Mouse (Mus musculus) midbrain, embryonic 15.5 days (tissue): ENCODE results near the gene Tent4b. TPM values are rescaled to one million over a fixed set of nuclear protein-coding genes. Genes with fewer than 3 reads are reported as not detected.

Source experiments
- ATAC-seq: fragments of 200-750 bp; cut with Nextera tagmentation; replicated peaks from 2 replicates; pipeline ENCODE4 v1.8.0; 2017; ENCODE audit warnings: moderate TSS enrichment
- H3K27ac ChIP-seq: fragments of 300-500 bp; sonication (generic); 2 replicates; pipeline ENCODE4 v1.5.1; 2015; ENCODE audit warnings: mild to moderate bottlenecking, inconsistent platforms
- H3K27me3 ChIP-seq: fragments of 300-500 bp; sonication (generic); replicated peaks from 2 replicates; pipeline ENCODE4 v1.6.1; 2015; ENCODE audit warnings: inconsistent platforms
- H3K36me3 ChIP-seq: fragments of 300-500 bp; sonication (generic); replicated peaks from 2 replicates; pipeline ENCODE4 v1.6.1; 2015; ENCODE audit warnings: inconsistent platforms
- H3K4me1 ChIP-seq: fragments of 300-500 bp; sonication (generic); 2 replicates; pipeline ENCODE4 v1.6.1; 2015; ENCODE audit warnings: inconsistent platforms
- H3K4me2 ChIP-seq: fragments of 300-500 bp; sonication (generic); 2 replicates; pipeline ENCODE4 v1.6.1; 2015; ENCODE audit warnings: inconsistent platforms, mild to moderate bottlenecking, moderate library complexity
- H3K4me3 ChIP-seq: fragments of 300-500 bp; sonication (generic); 2 replicates; pipeline ENCODE4 v1.5.1; 2015; ENCODE audit warnings: mild to moderate bottlenecking, inconsistent platforms
- H3K9ac ChIP-seq: fragments of 300-500 bp; sonication (generic); 2 replicates; pipeline ENCODE4 v1.6.1; 2015; ENCODE audit warnings: mild to moderate bottlenecking, inconsistent platforms
- H3K9me3 ChIP-seq: fragments of 300-500 bp; sonication (generic); 2 replicates; pipeline ENCODE4 v1.6.1; 2016; ENCODE audit warnings: inconsistent platforms
- WGBS: fragments of 180-500 bp; shearing (Covaris S2); methylation state at CpG from one replicate; pipeline ENCODE4 v1.1.7; 2015; ENCODE audit warnings: mixed read lengths; 5-methylcytosine and 5-hydroxymethylcytosine counted together
- polyA plus RNA-seq: library from polyadenylated mRNA; unstranded; fragments of >200 nt; fragmentation: Nextera tagmentation; extraction: Ambion mirVana; gene quantifications from 2 replicates; pipeline ENCODE4 v1.2.1, GENCODE M21; 2015

The Tent4b gene
- polyA plus RNA-seq, 1 experiment from 2014 or later = 11.2 TPM

DNA sequence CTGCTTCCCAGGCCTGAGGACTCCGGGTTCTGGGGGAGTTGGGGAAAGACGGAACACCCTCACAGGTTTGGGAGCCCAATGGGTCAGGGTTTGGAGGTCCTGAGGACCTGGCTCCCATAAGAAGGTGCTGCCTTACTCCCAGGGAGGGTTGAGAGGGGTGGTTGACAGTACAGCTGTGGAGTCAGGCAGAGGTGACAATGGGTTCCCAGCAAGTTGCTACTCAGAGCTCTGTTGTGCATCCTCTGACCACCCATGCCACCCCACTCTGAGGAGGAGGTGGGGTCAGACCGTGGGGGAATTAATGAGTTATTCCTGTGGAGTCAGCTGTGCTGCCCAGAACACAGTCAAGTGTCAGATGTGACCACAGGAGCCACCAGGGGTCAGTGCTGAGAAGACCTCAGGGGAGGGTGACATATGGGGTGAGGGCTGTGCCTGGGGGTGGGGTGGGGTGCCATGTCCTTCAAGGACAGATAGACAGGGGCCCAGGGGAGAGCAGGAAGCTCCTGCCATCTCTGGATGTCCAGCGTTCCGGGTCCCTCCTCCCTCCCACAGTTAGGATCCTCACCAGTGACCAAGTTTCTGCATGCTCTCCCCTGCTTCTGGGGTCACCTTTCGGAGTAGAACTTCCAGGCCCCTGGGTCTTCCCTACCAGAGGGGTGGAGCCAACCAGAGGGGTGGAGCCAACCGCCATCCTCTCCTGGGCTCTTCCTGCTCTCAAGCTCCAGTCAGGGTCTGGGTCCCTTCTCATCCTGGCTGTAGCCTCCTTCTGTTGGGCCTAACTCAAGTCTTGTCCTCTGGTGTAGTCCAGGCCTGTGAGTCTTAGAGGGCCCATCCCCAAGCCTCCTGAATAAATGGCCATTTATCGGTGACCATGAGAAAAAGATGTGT, 86.7 kb downstream of the Tent4b start:
- Histone ChIP-seq H3K27ac (no peak overlapping the region), H3K4me3 (no peak overlapping the region), H3K4me2 (no peak overlapping the region), H3K9me3 (no peaks in the 10 kb centered on the region), H3K9ac (no peak overlapping the region), H3K27me3 (no peaks in the 10 kb centered on the region), H3K36me3 (no peaks in the 10 kb centered on the region), H3K4me1 (no peaks in the 10 kb centered on the region)
- ATAC-seq = no peak
- WGBS = 84% methylated on average over 8 of the region's 8 CpGs

DNA sequence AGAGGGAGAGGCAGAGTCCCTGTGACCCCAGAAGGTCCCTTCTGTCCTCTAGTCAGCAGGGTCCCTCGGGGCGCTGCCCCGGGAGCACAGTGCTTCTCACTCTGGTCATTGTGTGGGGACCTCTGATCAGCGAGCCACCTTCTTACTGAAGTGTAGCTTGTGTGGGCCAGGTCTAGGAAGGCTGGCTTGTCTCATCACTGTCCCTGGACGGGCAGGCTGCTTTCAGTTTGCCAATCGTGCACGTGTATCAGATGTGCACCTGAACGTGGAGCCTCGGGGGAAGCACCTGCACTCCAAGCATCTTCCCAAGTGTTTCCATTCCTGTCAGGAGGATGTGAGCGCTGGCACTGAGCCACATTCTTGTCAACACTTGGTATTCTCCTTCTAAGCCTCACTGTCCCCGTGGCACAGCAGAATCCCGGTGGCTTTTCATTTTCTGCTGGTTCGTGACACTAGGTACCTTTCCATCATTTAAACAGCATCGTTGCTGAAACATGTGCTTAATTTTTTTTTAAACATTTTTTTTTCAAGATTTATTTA, 87.5 kb downstream of the Tent4b start:
- H3K9ac ChIP-seq = no peak overlapping the region
- 87% methylated on average over 14 of the region's 14 CpGs for WGBS
- no peak overlapping the region for H3K27ac ChIP-seq
- no peaks in the 10 kb centered on the region for H3K36me3 ChIP-seq
- no peaks in the 10 kb centered on the region for H3K4me1 ChIP-seq
- H3K4me2 ChIP-seq = no peak overlapping the region
- ATAC-seq = no peak
- no peak overlapping the region for H3K4me3 ChIP-seq
- H3K9me3 ChIP-seq = no peaks in the 10 kb centered on the region
- no peaks in the 10 kb centered on the region for H3K27me3 ChIP-seq

DNA sequence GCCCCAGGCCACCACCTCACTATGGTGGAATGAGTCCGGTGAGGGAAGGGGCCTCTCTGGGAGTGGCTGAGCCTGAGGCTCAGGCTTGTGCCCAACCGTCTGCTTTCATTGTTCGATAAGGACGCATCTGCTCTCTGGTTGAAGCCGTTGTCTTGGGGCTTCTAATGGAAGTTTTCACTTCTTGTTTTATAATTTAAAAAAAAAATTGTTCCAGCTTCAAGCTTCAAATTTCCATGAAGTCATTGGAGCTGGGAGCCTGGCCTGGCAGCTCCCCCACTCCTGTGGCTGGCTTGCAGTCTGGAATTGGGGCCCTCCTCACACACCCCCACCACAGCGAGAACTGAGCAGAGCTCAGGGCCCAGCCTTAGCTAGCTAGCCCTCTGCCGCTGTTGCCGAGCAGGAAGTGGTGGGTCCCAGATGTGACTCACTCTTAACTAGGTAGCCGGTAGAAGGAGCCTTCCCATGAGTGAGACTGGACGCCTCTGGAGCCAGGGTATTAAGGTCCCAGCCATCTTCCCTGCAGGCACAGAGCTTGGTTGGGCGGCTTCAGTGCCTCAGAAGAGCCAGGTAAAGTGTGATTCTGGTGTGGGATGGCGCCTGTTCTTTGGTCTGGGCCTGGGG, 89.7 kb downstream of the Tent4b start:
- Histone ChIP-seq H3K9ac (no peak overlapping the region), H3K27ac (no peak overlapping the region), H3K9me3 (no peaks in the 10 kb centered on the region), H3K4me2 (no peak overlapping the region), H3K4me1 (no peaks in the 10 kb centered on the region), H3K27me3 (no peaks in the 10 kb centered on the region), H3K4me3 (no peak overlapping the region), H3K36me3 (no peaks in the 10 kb centered on the region)
- 67% methylated on average over 12 of the region's 12 CpGs for WGBS
- ATAC-seq = no peak

DNA sequence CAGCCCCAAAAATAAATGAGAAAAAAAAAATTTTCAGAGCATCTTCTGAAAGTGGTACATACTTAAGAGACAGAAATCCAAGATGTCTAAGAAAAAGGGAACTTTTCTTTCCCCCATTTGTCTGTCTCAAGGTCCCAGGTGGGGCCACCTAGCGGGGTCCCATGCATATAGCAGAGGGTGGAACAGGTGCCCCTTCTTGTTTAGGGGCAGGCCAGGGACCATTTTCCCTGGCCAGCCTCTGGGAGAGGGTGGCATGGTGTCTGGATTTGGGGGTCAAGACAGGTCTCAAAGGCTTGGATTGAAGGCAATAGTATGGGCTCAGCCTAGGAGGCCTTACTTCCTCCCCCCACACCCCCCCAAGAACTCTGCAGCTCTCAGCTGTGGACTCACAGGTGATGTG, 90.9 kb downstream of the Tent4b start:
- no peak overlapping the region for H3K4me2 ChIP-seq
- no peak overlapping the region for H3K4me3 ChIP-seq
- H3K9ac ChIP-seq = no peak overlapping the region
- no peak for ATAC-seq
- H3K36me3 ChIP-seq = no peaks in the 10 kb centered on the region
- no peaks in the 10 kb centered on the region for H3K9me3 ChIP-seq
- H3K27ac ChIP-seq = no peak overlapping the region
- H3K4me1 ChIP-seq = no peaks in the 10 kb centered on the region
- no peaks in the 10 kb centered on the region for H3K27me3 ChIP-seq
- WGBS = 70% methylated on average over 1 of the region's 1 CpGs

DNA sequence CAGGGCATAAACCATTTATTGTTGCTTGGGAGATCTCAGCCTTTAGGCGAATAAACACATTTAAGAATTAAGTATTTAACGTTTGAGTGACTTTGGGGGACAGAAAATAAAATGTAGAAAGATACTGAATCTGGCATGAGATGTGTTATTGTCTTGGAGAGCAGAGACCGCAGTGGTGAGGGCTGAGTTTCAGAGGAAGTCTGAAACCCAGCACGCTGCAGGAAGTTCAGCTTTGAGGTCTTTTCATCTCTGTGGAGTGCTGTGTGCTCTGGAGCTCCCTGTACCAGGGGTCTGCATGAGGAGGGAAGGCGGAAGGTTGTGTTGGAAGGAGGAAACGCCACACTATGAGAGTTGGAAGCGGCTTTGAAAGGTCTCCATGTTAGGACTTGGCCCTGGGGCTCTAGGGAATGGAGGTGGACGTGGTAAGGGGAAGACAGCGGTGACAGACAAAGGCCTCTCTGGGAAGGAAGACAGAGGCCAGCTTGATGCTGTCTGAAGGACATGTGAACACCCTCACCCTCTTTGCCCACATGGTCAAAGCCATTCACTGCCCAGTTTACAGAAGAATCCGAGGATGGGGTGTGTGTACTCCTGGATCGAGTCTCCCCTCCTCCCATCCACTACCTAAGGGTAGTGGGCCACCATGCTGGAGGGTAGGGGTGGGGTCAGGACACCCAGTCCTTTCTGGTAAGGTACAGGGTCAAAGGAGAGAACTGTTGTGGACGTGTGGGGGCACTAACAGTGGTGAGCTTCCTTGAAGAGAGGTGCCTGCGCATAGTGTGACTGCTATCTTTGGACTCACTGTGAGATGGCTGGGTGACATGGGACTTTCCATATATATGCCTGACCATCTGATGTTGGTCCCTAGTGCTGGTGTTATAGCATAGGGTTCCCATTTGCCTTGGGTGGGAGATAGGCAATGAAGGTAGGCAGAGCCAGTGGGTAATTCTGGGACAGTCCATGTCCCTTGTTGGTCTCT, 91.6 kb downstream of the Tent4b start:
- Histone ChIP-seq H3K36me3 (no peaks in the 10 kb centered on the region), H3K4me3 (no peak overlapping the region), H3K4me2 (no peak overlapping the region), H3K27ac (no peak overlapping the region), H3K9me3 (no peaks in the 10 kb centered on the region), H3K27me3 (no peaks in the 10 kb centered on the region), H3K4me1 (no peaks in the 10 kb centered on the region), H3K9ac (no peak overlapping the region)
- 86% methylated on average over 13 of the region's 13 CpGs for WGBS
- no peak for ATAC-seq

DNA sequence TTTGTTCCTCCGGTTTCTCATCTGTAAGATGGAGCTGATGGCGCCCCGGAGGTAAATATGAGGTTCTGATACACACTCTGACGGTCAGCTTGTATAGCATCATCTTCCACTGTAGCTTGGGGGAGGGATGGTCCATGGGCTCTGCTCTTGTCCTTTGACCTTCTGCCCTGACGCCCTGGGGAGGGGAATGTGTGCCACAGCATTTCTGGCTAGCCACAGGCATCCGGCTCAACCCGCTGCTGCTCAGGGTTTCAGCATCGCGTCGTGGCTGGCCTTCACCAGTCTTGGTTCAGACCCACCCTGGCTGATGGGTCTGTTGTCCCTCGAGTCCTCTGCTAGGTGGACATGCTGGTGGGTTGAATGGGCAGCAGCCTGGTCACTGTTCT, 92.3 kb downstream of the Tent4b start:
- Histone ChIP-seq H3K27ac (no peak overlapping the region), H3K36me3 (no peaks in the 10 kb centered on the region), H3K9ac (no peak overlapping the region), H3K4me3 (no peak overlapping the region), H3K4me2 (no peak overlapping the region), H3K9me3 (no peaks in the 10 kb centered on the region), H3K27me3 (no peaks in the 10 kb centered on the region), H3K4me1 (no peaks in the 10 kb centered on the region)
- no peak for ATAC-seq
- 92% methylated on average over 11 of the region's 11 CpGs for WGBS

DNA sequence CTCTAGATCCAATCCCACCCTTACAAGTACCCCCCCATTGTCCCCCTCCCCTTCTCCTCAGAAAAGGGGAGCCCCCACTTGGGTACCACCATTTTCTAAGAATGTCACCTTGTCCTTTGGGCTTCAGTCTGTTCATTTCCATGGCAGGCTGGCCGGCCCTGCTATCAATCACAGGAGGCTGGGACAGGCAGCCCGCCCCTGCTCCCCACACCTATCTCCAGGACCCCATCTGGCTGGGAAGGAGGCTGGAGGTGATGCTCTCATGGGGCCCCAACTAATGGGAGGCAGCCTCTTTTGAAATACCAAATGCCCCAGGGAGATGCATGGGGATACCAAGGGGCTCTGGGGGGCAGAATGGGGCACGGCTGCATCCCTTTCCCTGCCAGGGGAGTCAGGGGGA, 93.9 kb downstream of the Tent4b start:
- Histone ChIP-seq H3K9me3 (no peaks in the 10 kb centered on the region), H3K27ac (no peak overlapping the region), H3K4me2 (no peak overlapping the region), H3K4me3 (no peak overlapping the region), H3K36me3 (no peaks in the 10 kb centered on the region), H3K27me3 (no peaks in the 10 kb centered on the region), H3K4me1 (no peaks in the 10 kb centered on the region), H3K9ac (no peak overlapping the region)
- WGBS = 90% methylated on average over 3 of the region's 3 CpGs
- no peak for ATAC-seq

DNA sequence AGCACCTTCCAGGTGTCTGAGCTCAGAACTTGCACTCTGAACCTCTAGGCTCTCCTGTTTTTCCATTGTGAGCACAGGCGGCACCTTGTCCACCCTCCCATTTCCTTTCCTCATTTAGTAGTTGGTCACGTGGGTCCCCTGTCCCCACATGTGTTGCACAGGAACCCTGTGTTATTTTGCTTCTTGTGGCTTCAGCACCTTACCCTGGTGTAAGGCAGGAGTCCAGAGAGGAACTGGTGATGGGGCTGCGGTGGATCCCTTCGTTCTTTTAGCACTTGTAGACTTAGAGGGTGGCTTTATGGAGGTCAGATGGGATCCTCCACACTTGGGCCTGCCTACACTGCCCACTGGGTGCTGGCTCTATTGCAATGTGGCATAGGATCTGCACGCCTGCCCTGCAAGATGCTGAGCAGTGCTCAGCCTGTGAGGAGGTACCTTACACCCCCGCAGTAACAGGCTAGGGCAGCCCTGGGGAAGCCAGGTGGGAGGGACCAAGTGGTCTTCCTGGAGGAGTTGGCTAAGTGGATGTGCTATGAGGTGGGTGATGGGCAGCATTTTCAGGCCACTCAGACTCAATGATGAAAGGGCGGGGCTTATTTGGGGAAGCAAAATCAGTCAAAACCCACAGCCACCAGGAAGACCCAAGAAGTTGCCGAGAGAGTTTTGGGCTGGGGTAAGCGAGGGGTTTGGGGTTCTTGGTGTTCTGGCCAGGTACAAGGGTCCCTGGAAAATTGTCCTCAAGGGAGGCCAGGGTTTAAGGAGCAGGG, 94.8 kb downstream of the Tent4b start:
- no peaks in the 10 kb centered on the region for H3K36me3 ChIP-seq
- no peak for ATAC-seq
- H3K9me3 ChIP-seq = no peaks in the 10 kb centered on the region
- H3K4me1 ChIP-seq = no peaks in the 10 kb centered on the region
- H3K4me2 ChIP-seq = no peak overlapping the region
- no peak overlapping the region for H3K9ac ChIP-seq
- 86% methylated on average over 9 of the region's 9 CpGs for WGBS
- no peaks in the 10 kb centered on the region for H3K27me3 ChIP-seq
- H3K4me3 ChIP-seq = no peak overlapping the region
- no peak overlapping the region for H3K27ac ChIP-seq

DNA sequence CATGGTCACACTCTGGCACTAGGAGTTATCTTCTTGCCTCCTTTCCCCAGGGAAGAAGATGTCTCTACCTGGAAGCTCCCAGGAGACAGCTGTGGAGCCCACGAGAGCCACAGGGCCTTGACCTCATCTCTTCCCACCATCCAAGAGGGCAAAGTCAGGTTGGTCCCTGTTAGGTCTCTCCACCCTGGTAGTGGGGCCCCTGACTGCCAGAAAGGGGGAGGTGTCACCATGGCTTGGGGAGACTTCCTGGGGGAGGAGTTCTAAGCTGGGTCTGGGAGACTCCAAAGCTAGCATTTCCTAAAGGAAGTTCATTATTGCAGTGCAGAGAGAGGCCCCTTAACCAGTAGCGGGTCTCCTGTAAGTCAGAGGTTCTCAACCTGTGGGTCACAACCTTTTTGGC, 96.0 kb downstream of the Tent4b start:
- no peaks in the 10 kb centered on the region for H3K27me3 ChIP-seq
- no peak overlapping the region for H3K4me3 ChIP-seq
- no peak for ATAC-seq
- WGBS = 91% methylated on average over 2 of the region's 2 CpGs
- no peaks in the 10 kb centered on the region for H3K4me1 ChIP-seq
- H3K4me2 ChIP-seq = no peak overlapping the region
- H3K36me3 ChIP-seq = no peaks in the 10 kb centered on the region
- H3K27ac ChIP-seq = no peak overlapping the region
- H3K9me3 ChIP-seq = no peaks in the 10 kb centered on the region
- H3K9ac ChIP-seq = no peak overlapping the region

DNA sequence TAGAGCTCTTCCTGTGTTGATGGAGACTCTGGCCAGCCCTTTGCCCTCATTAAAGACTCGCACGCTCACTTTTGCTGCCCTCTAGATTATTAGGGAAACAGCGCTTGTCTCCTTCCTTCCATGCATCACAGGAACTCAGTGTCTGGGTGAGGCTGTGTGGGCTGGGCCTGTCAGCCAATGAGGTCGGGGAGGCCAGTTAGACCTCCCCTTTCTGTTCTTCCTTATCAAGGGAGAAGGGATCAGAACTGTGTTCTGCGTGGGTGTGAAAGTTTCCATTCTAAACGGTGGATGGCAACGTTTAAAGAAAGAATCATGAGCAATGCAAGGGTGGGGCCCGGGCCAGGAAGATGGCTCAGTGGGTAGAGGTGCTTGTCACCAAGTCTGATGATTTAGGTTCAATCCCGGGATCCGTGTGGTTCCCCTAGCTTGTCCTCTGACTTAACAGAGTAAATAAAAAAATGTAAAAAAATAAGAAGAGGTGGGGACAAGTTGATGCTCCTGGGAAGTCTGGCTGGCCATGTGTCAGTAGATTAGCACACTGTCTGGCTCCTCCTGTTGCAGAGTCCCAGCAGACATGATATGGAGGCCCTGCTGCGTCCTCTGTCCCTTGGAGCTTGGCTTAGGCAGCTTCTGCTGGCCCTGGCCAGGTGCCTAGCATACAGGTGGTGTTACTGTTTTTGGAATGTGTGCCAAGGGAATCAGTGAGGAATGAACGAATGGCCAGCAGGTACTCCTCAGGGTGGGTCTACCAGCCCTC, 99.1 kb downstream of the Tent4b start:
- H3K27ac ChIP-seq = no peak overlapping the region
- H3K9me3 ChIP-seq = no peaks in the 10 kb centered on the region
- WGBS = 68% methylated on average over 12 of the region's 12 CpGs
- H3K27me3 ChIP-seq = no peaks in the 10 kb centered on the region
- H3K4me1 ChIP-seq = 0 out of 2 replicates have a peak, but pooled peaks cover 4% of the 10 kb centered on the region
- H3K4me2 ChIP-seq = no peak overlapping the region
- H3K36me3 ChIP-seq = no peaks in the 10 kb centered on the region
- no peak overlapping the region for H3K9ac ChIP-seq
- no peak for ATAC-seq
- H3K4me3 ChIP-seq = no peak overlapping the region

DNA sequence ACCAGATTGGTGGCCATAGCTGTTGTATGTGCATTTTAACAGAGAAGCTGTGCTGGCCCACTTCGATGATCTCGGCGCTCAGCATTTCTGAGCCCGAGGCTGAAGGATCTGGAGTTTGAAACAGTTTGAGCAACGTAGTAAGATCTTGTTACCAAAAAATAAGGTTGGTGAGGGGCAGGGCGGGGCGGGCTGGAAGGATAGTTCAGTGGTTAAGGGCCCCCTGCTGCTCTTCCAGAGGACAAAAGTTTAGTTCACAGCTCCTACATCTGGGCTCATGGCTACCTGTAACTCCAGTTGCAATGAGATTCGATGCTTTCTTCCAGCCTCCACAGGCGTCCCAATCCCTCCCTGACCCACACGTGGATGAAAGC, 99.7 kb downstream of the Tent4b start:
- Histone ChIP-seq H3K4me1 (0 out of 2 replicates have a peak, but pooled peaks cover 4% of the 10 kb centered on the region), H3K4me3 (no peak overlapping the region), H3K9ac (no peak overlapping the region), H3K27me3 (no peaks in the 10 kb centered on the region), H3K36me3 (no peaks in the 10 kb centered on the region), H3K9me3 (no peaks in the 10 kb centered on the region), H3K27ac (no peak overlapping the region), H3K4me2 (no peak overlapping the region)
- 84% methylated on average over 10 of the region's 10 CpGs for WGBS
- ATAC-seq = no peak
